Mouse (Mus musculus) ES-Bruce4 (cell line): ENCODE results near the gene Asgr2. TPM values are rescaled to one million over a fixed set of nuclear protein-coding genes. Genes with fewer than 3 reads are reported as not detected.

Experiments used
- H3K27ac ChIP-seq: 2 replicates; pipeline ENCODE4 v1.5.1; 2012; ENCODE audit warnings: low read length, inconsistent platforms; ENCODE audit not compliant: insufficient read depth
- H3K27me3 ChIP-seq: 2 replicates; pipeline ENCODE4 v1.6.1; 2012; ENCODE audit warnings: mild to moderate bottlenecking, low read length, inconsistent platforms; ENCODE audit not compliant: control insufficient read depth, poor library complexity, insufficient read depth, severe bottlenecking
- H3K36me3 ChIP-seq: 2 replicates; pipeline ENCODE4 v1.6.1; 2012; ENCODE audit warnings: inconsistent platforms, mild to moderate bottlenecking, low read length, moderate library complexity; ENCODE audit not compliant: control insufficient read depth, poor library complexity, insufficient read depth, severe bottlenecking
- H3K4me1 ChIP-seq: one replicate; pipeline ENCODE4 v1.8.1; 2011; ENCODE audit warnings: low read length; ENCODE audit not compliant: control insufficient read depth, insufficient read depth
- H3K4me3 ChIP-seq: 2 replicates; pipeline ENCODE4 v1.5.1; 2011; ENCODE audit warnings: low read depth, mild to moderate bottlenecking, low read length
- H3K9ac ChIP-seq: 2 replicates; pipeline ENCODE4 v1.6.1; 2012; ENCODE audit warnings: low read depth, mild to moderate bottlenecking, inconsistent platforms; ENCODE audit not compliant: poor library complexity, severe bottlenecking
- H3K9me3 ChIP-seq: replicated peaks from 2 replicates; pipeline ENCODE4 v1.6.1; 2012; ENCODE audit warnings: mild to moderate bottlenecking, low read length, inconsistent platforms; ENCODE audit not compliant: control insufficient read depth, poor library complexity, insufficient read depth, severe bottlenecking
- CTCF ChIP-seq: IDR thresholded peaks from one replicate; pipeline ENCODE4 v1.8.1; 2011; ENCODE audit warnings: low read depth, low read length
- EP300 ChIP-seq: IDR thresholded peaks from 2 replicates; pipeline ENCODE4 v1.6.1; 2011; ENCODE audit warnings: low read depth, low read length; ENCODE audit not compliant: insufficient read depth
- POLR2A ChIP-seq: IDR thresholded peaks from one replicate; pipeline ENCODE4 v1.8.1; 2011; ENCODE audit warnings: low read length; ENCODE audit not compliant: insufficient read depth
- polyA plus RNA-seq: library from polyadenylated mRNA; stranded (reverse); fragments of >200 nt; gene quantifications from 2 replicates; pipeline ENCODE4 v1.2.4, GENCODE M21; 2011; ENCODE audit warnings: low read depth; ENCODE audit not compliant: missing spikeins, insufficient read depth, insufficient read length

The Asgr2 gene
- polyA plus RNA-seq = not detected in 2 replicates

GRCm38 (mm10) chr11:70091986-70092783, at the start of gene Asgr2:
Gene Asgr2 (plus strand): TSS chr11:70092644.
- H3K36me3 ChIP-seq = no peaks in the 10 kb centered on the region
- no peaks in the 10 kb centered on the region for H3K4me1 ChIP-seq
- H3K9ac ChIP-seq = no peak within 1 kb of the TSS
- TF ChIP-seq POLR2A = no peak
- no peak for TF ChIP-seq EP300
- TF ChIP-seq CTCF = no peak
- H3K27me3 ChIP-seq = no peaks in the 10 kb centered on the region
- 0 out of 2 replicates have a peak, but pooled peaks cover 2% of the 10 kb centered on the region for H3K9me3 ChIP-seq
- H3K4me3 ChIP-seq = no peak within 1 kb of the TSS
- no peak within 1 kb of the TSS for H3K27ac ChIP-seq

- Histone ChIP-seq H3K9me3 (no peaks in the 10 kb centered on the region), H3K4me1 (no peaks in the 10 kb centered on the region), H3K27me3 (no peaks in the 10 kb centered on the region), H3K27ac (no peak overlapping the region), H3K36me3 (no peaks in the 10 kb centered on the region), H3K4me3 (no peak overlapping the region), H3K9ac (no peak overlapping the region)
- TF ChIP-seq EP300 (no peak), CTCF (no peak), POLR2A (no peak)
These were observed 48.8 kb upstream of the Asgr2 start for GRCm38 (mm10) chr11:70043665-70044064.

- H3K9ac ChIP-seq = no peak overlapping the region
- H3K27ac ChIP-seq = no peak overlapping the region
- TF ChIP-seq CTCF (no peak), EP300 (no peak), POLR2A (no peak)
- H3K36me3 ChIP-seq = no peaks in the 10 kb centered on the region
- no peaks in the 10 kb centered on the region for H3K4me1 ChIP-seq
- H3K27me3 ChIP-seq = no peaks in the 10 kb centered on the region
- no peaks in the 10 kb centered on the region for H3K9me3 ChIP-seq
- H3K4me3 ChIP-seq = no peak overlapping the region
These were observed 47.0 kb upstream of the Asgr2 start for GRCm38 (mm10) chr11:70045435-70045834.

- Histone ChIP-seq H3K36me3 (no peaks in the 10 kb centered on the region), H3K9ac (no peak overlapping the region)
- TF ChIP-seq EP300 (no peak), CTCF (no peak), POLR2A (no peak)
These were observed 43.1 kb upstream of the Asgr2 start for GRCm38 (mm10) chr11:70049366-70049765.

GRCm38 (mm10) chr11:70049816-70050215, 42.6 kb upstream of the Asgr2 start:
- H3K4me1 ChIP-seq = no peaks in the 10 kb centered on the region
- TF ChIP-seq POLR2A = no peak
- TF ChIP-seq CTCF = no peak
- no peak for TF ChIP-seq EP300
- no peak overlapping the region for H3K9ac ChIP-seq
- H3K4me3 ChIP-seq = no peak overlapping the region
- no peaks in the 10 kb centered on the region for H3K9me3 ChIP-seq
- H3K27ac ChIP-seq = no peak overlapping the region
- H3K36me3 ChIP-seq = no peaks in the 10 kb centered on the region
- H3K27me3 ChIP-seq = no peaks in the 10 kb centered on the region

More at GRCm38 (mm10) chr11:70049366-70049765, 43.1 kb upstream of the Asgr2 start:
- Histone ChIP-seq H3K27me3 (no peaks in the 10 kb centered on the region), H3K9me3 (no peaks in the 10 kb centered on the region), H3K27ac (no peak overlapping the region), H3K4me1 (no peaks in the 10 kb centered on the region), H3K4me3 (no peak overlapping the region)

- Histone ChIP-seq H3K9ac (no peak overlapping the region), H3K4me1 (no peaks in the 10 kb centered on the region), H3K36me3 (no peaks in the 10 kb centered on the region), H3K27me3 (no peaks in the 10 kb centered on the region), H3K9me3 (no peaks in the 10 kb centered on the region), H3K27ac (no peak overlapping the region), H3K4me3 (no peak overlapping the region)
- no peak for TF ChIP-seq EP300
- no peak for TF ChIP-seq CTCF
- TF ChIP-seq POLR2A = no peak
These were observed 39.3 kb upstream of the Asgr2 start for GRCm38 (mm10) chr11:70053156-70053555.
